Mouse (Mus musculus) midbrain, postnatal 0 days (tissue): ENCODE data around the gene Thsd4. TPM values are rescaled to one million over a fixed set of nuclear protein-coding genes. Genes with fewer than 3 reads are reported as not detected.
A peak's percentile ranks its signal among the peaks of the same experiment; 100 is the strongest.
"Not testable (repeated sequence)": the region's sequence is repeated elsewhere in the genome, so short reads cannot be mapped to it uniquely, and the experiment has no call there.

Source experiments
- ATAC-seq: fragments of 200-750 bp; cut with Nextera tagmentation; 2 replicates; pipeline ENCODE4 v1.8.0; 2017; ENCODE audit warnings: moderate number of reproducible peaks, mild to moderate bottlenecking, moderate TSS enrichment, moderate library complexity; ENCODE audit not compliant: low FRiP score
- DNase-seq: peaks from one replicate; pipeline ENCODE4 v3.0.0-alpha.2; 2015; ENCODE audit warnings: low spot score
- H3K27ac ChIP-seq: fragments of 300-500 bp; sonication (generic); 2 replicates; pipeline ENCODE4 v1.5.1; 2014; ENCODE audit warnings: low read depth, mild to moderate bottlenecking, low read length, mixed read lengths
- H3K27me3 ChIP-seq: fragments of 300-500 bp; sonication (generic); 2 replicates; pipeline ENCODE4 v1.6.1; 2014; ENCODE audit warnings: low read length, control low read depth, mixed read lengths; ENCODE audit not compliant: insufficient read depth
- H3K36me3 ChIP-seq: fragments of 300-500 bp; sonication (generic); 2 replicates; pipeline ENCODE4 v1.6.1; 2014; ENCODE audit warnings: low read length, control low read depth, mixed read lengths; ENCODE audit not compliant: insufficient read depth
- H3K4me1 ChIP-seq: fragments of 300-500 bp; sonication (generic); 2 replicates; pipeline ENCODE4 v1.6.1; 2014; ENCODE audit warnings: mild to moderate bottlenecking, control low read depth, antibody characterized with exemption, low read length, mixed read lengths; ENCODE audit not compliant: insufficient read depth
- H3K4me2 ChIP-seq: fragments of 300-500 bp; sonication (generic); 2 replicates; pipeline ENCODE4 v1.6.1; 2014; ENCODE audit warnings: low read depth, mild to moderate bottlenecking, low read length, mixed read lengths; ENCODE audit not compliant: poor library complexity, severe bottlenecking
- H3K4me3 ChIP-seq: fragments of 300-500 bp; sonication (generic); 2 replicates; pipeline ENCODE4 v1.5.1; 2014; ENCODE audit warnings: low read depth, mild to moderate bottlenecking, low read length, moderate library complexity
- H3K9ac ChIP-seq: fragments of 300-500 bp; sonication (generic); replicated peaks from 2 replicates; pipeline ENCODE4 v1.6.1; 2014; ENCODE audit warnings: mild to moderate bottlenecking, low read length, moderate library complexity, mixed read lengths; ENCODE audit not compliant: poor library complexity, severe bottlenecking
- H3K9me3 ChIP-seq: fragments of 300-500 bp; sonication (generic); 2 replicates; pipeline ENCODE4 v1.6.1; 2016; ENCODE audit warnings: low read length, control low read depth
- CTCF ChIP-seq: IDR thresholded peaks from 2 replicates; pipeline ENCODE4 v1.5.1; 2016; ENCODE audit warnings: antibody characterized with exemption, mild to moderate bottlenecking
- WGBS: fragments of 180-500 bp; shearing (Covaris S2); extraction: QIAGEN DNeasy Blood & Tissue Kit; methylation state at CpG from one replicate; pipeline ENCODE4 v1.1.7; 2014; 5-methylcytosine and 5-hydroxymethylcytosine counted together
- polyA plus RNA-seq: library from polyadenylated mRNA; unstranded; fragments of >200 nt; fragmentation: Nextera tagmentation; extraction: Ambion mirVana; gene quantifications from 2 replicates; pipeline ENCODE4 v1.2.1, GENCODE M21; 2015
- total RNA-seq: library from RNA; depleted of rRNA; stranded (reverse); fragments of >200 nt; gene quantifications from 2 replicates; pipeline ENCODE4 v1.2.3, GENCODE M21; 2014

Gene Thsd4
- total and polyA plus RNA-seq, 2 experiments from 2014 or later = 4.8 to 23.6 TPM

DNA sequence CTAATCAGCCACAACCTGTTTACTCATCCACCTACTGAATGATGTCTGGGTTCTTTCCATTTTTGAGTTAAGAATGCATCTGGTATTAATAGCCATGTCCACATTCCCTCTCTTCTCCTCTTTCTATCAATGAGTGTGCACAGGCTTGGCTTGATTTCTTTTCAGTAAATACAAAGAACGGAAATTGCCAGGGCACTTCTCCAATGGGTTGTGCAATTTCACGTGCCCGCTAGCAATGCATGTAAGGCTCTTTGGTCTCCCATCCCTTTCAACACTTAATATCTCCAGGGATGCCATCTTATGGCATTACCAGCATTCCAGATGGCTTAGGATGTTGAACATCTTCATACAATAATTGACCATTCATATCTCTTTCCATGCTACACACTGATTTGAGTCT lies 345.5 kb downstream of the Thsd4 start:
- ATAC-seq (no peak), DNase-seq (no peak)
- Histone ChIP-seq H3K27ac (no peak overlapping the region), H3K4me3 (no peak overlapping the region), H3K9ac (no peak overlapping the region), H3K36me3 (no peaks in the 10 kb centered on the region), H3K27me3 (no peaks in the 10 kb centered on the region), H3K9me3 (no peaks in the 10 kb centered on the region), H3K4me2 (no peak overlapping the region), H3K4me1 (no peaks in the 10 kb centered on the region)
- no peak for TF ChIP-seq CTCF
- WGBS = 87% methylated on average over 3 of the region's 3 CpGs

DNA sequence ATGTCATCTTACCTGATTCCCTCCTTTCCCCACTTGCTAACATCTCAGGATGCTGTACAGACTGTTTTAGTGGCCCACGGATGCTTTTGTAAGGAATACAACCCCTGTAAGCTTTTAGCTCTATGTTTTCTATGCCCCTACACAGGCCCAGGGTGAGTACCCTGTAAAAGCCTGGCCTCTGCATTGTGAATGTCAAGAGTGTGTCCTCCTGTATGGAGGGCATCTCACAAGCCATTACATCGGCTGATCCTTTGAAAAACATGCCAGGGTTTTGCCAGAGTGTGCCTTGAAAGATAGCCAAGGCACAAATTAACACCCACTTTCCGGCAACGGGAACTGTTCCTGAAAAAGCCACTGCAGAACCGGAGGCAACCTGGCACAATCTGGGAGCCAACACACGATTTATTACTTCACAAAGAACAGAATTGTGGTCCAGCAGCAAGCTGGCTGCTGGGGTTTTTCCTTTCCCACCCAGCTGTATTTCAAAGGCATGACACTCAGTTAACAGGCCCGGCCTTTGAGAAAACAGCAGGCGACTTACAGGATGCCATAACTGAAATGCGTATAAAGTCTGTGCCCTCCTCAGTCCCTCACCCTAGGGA lies 349.3 kb downstream of the Thsd4 start:
- WGBS = 64% methylated on average over 9 of the region's 9 CpGs
- H3K9me3 ChIP-seq, H3K27me3 ChIP-seq, H3K4me2 ChIP-seq, H3K36me3 ChIP-seq, H3K9ac ChIP-seq, H3K4me1 ChIP-seq, H3K27ac ChIP-seq, ATAC-seq, H3K4me3 ChIP-seq: not testable (repeated sequence)
- DNase-seq = peak; percentile 52

DNA sequence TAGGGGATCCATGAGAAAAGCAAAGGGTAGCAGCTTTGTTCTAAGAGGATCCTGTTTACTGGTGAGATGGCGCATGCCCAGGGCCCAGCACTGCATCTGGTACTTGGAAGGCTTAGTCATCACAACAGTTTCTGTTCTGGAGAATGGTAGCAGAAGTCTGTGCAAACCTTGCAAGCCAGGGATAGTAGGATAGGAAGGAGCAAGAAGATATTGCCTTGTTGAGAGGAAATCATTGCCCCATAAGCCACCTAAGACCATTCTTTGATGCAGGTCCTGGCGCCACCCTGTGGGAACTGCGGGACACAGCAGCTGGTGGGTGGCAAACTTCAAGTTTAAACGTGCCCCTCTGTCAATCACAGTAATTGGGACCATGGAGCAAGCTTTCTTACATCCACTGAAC lies 354.9 kb downstream of the Thsd4 start:
- H3K9ac ChIP-seq = no peak overlapping the region
- no peaks in the 10 kb centered on the region for H3K36me3 ChIP-seq
- H3K4me3 ChIP-seq = no peak overlapping the region
- 69% methylated on average over 4 of the region's 4 CpGs for WGBS
- no peaks in the 10 kb centered on the region for H3K4me1 ChIP-seq
- ATAC-seq (no peak), DNase-seq (peak; percentile 21)
- TF ChIP-seq CTCF = peak; percentile 64
- no peak overlapping the region for H3K4me2 ChIP-seq
- H3K27ac ChIP-seq = no peak overlapping the region
- H3K9me3 ChIP-seq = no peaks in the 10 kb centered on the region
- H3K27me3 ChIP-seq = no peaks in the 10 kb centered on the region

DNA sequence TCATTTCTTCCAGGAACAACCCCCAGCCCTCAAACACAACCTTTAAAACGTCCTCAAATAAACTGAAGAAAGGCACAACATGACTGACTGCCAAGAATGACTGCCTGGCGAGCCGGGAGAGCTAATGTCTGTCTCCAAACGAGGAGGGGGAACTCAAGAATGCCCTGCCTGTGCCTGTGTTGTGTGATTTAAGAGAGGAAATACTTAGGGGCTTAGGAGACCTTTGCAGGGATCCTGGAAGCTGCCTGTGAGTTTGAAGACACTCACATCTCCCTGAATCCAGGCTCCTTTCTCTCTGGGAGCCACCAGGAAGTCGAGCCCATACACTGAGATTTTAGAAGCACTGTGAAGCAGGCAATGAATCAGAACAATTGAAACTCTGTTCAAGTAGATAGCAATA lies 361.0 kb downstream of the Thsd4 start:
- Histone ChIP-seq H3K4me1 (no peaks in the 10 kb centered on the region), H3K4me2 (no peak overlapping the region), H3K9ac (no peak overlapping the region), H3K27ac (no peak overlapping the region), H3K36me3 (no peaks in the 10 kb centered on the region), H3K27me3 (no peaks in the 10 kb centered on the region), H3K4me3 (no peak overlapping the region), H3K9me3 (no peaks in the 10 kb centered on the region)
- DNase-seq = no peak
- WGBS = 26% methylated on average over 5 of the region's 5 CpGs
- no peak for TF ChIP-seq CTCF
- no peak for ATAC-seq

DNA sequence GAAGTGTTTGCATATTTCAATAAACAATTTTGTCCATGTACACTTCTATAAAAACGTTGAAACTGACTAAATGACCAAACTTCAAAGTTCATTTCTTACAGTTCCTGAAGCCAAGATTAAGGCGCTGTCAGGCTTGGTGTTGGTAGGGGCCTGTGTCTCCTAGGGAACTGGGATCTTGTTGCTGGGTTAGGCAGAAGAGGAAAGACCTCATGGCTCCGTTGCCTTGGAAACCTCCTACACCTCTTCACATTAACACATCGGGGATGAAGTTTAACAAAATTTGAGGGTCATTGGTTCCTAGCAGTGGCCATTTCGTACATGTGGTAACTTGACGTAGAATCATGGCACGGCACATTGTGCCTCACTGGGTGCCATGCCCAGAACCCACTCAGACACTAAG lies 361.7 kb downstream of the Thsd4 start:
- 0 out of 2 replicates have a peak overlapping the region, but pooled peaks have one; percentile 1 for H3K27ac ChIP-seq
- DNase-seq (peak; percentile 60), ATAC-seq (no peak)
- 50% methylated on average over 7 of the region's 7 CpGs for WGBS
- no peaks in the 10 kb centered on the region for H3K36me3 ChIP-seq
- H3K9ac ChIP-seq = no peak overlapping the region
- no peaks in the 10 kb centered on the region for H3K27me3 ChIP-seq
- no peak overlapping the region for H3K4me3 ChIP-seq
- H3K9me3 ChIP-seq = no peaks in the 10 kb centered on the region
- H3K4me1 ChIP-seq = no peaks in the 10 kb centered on the region
- no peak for TF ChIP-seq CTCF
- H3K4me2 ChIP-seq = no peak overlapping the region

DNA sequence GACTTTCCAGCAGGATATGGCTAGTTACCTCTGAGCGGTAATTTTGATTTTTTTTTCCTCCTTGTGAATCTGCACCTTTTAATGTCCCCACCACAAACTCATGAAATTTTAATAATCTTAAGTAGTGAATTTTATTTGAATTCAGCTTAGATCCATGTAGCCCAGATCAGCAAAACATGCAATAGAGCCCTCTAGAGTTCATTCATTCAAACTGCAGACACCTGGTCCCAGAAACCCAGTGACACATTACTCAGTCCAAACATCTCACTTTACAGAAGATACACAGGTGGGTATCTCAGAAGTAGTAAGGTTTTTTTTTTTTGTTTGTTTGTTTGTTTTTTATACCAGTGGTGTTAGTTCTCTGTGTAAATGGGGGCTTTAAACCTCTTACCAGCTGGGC lies 368.9 kb downstream of the Thsd4 start:
- 96% methylated on average over 1 of the region's 1 CpGs for WGBS
- DNase-seq (no peak), ATAC-seq (no peak)
- Histone ChIP-seq H3K4me3 (no peak overlapping the region), H3K36me3 (no peaks in the 10 kb centered on the region), H3K4me1 (peaks cover 4% of the 10 kb centered on the region; the same call in 1 of the 2 replicates), H3K4me2 (no peak overlapping the region), H3K9ac (no peak overlapping the region), H3K27ac (no peak overlapping the region), H3K9me3 (no peaks in the 10 kb centered on the region), H3K27me3 (no peaks in the 10 kb centered on the region)
- peak; percentile 16; the same call in 1 of the 2 replicates for TF ChIP-seq CTCF
